Mouse (Mus musculus) MEL (cell line): Measurements from ENCODE around the gene Eva1c. TPM values are rescaled to one million over a fixed set of nuclear protein-coding genes. Genes with fewer than 3 reads are reported as not detected.

ENCODE experiments used
- DNase-seq: peaks from one replicate; pipeline ENCODE4 v3.0.0; 2011; ENCODE audit warnings: low read depth, low spot score
- H3K27ac ChIP-seq: 2 replicates; pipeline ENCODE4 v1.5.1; 2012; ENCODE audit warnings: low read depth, mild to moderate bottlenecking, control low read depth, low read length, moderate library complexity; ENCODE audit not compliant: control insufficient read depth
- H3K27me3 ChIP-seq, 2 experiments: fragments of 150-350 bp in 1 of 2; sonication (generic) in 1 of 2; 2 replicates each; pipeline ENCODE4 v1.6.1; 2012; ENCODE audit warnings: low read length in 2 of 2, mild to moderate bottlenecking in 2 of 2, improper control_type of control experiment in 1 of 2, moderate library complexity in 1 of 2; ENCODE audit not compliant: insufficient read depth in 2 of 2, control insufficient read depth in 1 of 2
- H3K36me3 ChIP-seq, 2 experiments: 2 replicates each; pipeline ENCODE4 v1.6.1; 2012 to 2014; ENCODE audit warnings: low read length in 2 of 2, improper control_type of control experiment in 1 of 2, inconsistent platforms in 1 of 2, mild to moderate bottlenecking in 1 of 2; ENCODE audit not compliant: insufficient read depth in 2 of 2, control insufficient read depth in 1 of 2
- H3K4me1 ChIP-seq, 2 experiments: fragments of 150-350 bp in 1 of 2; sonication (generic) in 1 of 2; 2 replicates each; pipeline ENCODE4 v1.6.1; 2012; ENCODE audit warnings: low read length in 2 of 2, improper control_type of control experiment in 1 of 2, mild to moderate bottlenecking in 1 of 2; ENCODE audit not compliant: insufficient read depth in 2 of 2, control insufficient read depth in 1 of 2
- H3K4me3 ChIP-seq, 2 experiments: fragments of 150-350 bp in 1 of 2; sonication (generic) in 1 of 2; 2 replicates each; pipeline ENCODE4 v1.5.1; 2012; ENCODE audit warnings: low read depth in 2 of 2, low read length in 2 of 2, mild to moderate bottlenecking in 2 of 2, moderate library complexity in 2 of 2, control low read depth in 1 of 2, improper control_type of control experiment in 1 of 2; ENCODE audit not compliant: control insufficient read depth in 1 of 2, insufficient read depth in 1 of 2
- H3K79me2 ChIP-seq: 2 replicates; pipeline ENCODE4 v1.6.1; 2012; ENCODE audit warnings: mild to moderate bottlenecking, low read length, moderate library complexity; ENCODE audit not compliant: control insufficient read depth, poor library complexity, insufficient read depth
- H3K9ac ChIP-seq: 2 replicates; pipeline ENCODE4 v1.6.1; 2012; ENCODE audit warnings: low read depth, mild to moderate bottlenecking, control low read depth, low read length, moderate library complexity; ENCODE audit not compliant: control insufficient read depth, poor library complexity, severe bottlenecking
- H3K9me3 ChIP-seq: fragments of 150-350 bp; sonication (generic); replicated peaks from 2 replicates; pipeline ENCODE4 v1.6.1; 2012; ENCODE audit warnings: mild to moderate bottlenecking, low read length, improper control_type of control experiment, moderate library complexity; ENCODE audit not compliant: insufficient read depth
- CTCF ChIP-seq, 3 experiments: IDR thresholded peaks in 2 of 3; conservative IDR thresholded peaks in 1 of 3; 2 replicates each; pipeline ENCODE4 v1.5.1; 2011 to 2012; ENCODE audit warnings: low read length in 3 of 3, low read depth in 2 of 3, mild to moderate bottlenecking in 2 of 3, improper control_type of control experiment in 1 of 3, inconsistent platforms in 1 of 3, mixed read lengths in 1 of 3, moderate library complexity in 1 of 3; ENCODE audit not compliant: control insufficient read depth in 1 of 3, insufficient read depth in 1 of 3, poor library complexity in 1 of 3, severe bottlenecking in 1 of 3
- ELF1 ChIP-seq: IDR thresholded peaks from 2 replicates; pipeline ENCODE4 v1.6.1; 2014; ENCODE audit warnings: low read depth, mild to moderate bottlenecking, inconsistent platforms, low read length, improper control_type of control experiment, moderate library complexity
- GATA1 ChIP-seq: IDR thresholded peaks from 2 replicates; pipeline ENCODE4 v1.6.1; 2011; ENCODE audit warnings: low read depth, low read length, improper control_type of control experiment
- HCFC1 ChIP-seq: IDR thresholded peaks from 2 replicates; pipeline ENCODE4 v1.6.1; 2012; ENCODE audit warnings: low read depth, mild to moderate bottlenecking, inconsistent platforms, low read length, improper control_type of control experiment, moderate library complexity
- KAT2A ChIP-seq: conservative IDR thresholded peaks from 2 replicates; pipeline ENCODE4 v1.6.1; 2012; ENCODE audit warnings: low read depth, low read length, improper control_type of control experiment, inconsistent platforms
- MYC ChIP-seq: IDR thresholded peaks from 2 replicates; pipeline ENCODE4 v1.6.1; 2011; ENCODE audit warnings: low read depth, mild to moderate bottlenecking, low read length, improper control_type of control experiment, moderate library complexity
- NRF1 ChIP-seq: IDR thresholded peaks from 2 replicates; pipeline ENCODE4 v1.6.1; 2014; ENCODE audit warnings: low read depth, mild to moderate bottlenecking, inconsistent platforms, low read length, improper control_type of control experiment, moderate library complexity; ENCODE audit not compliant: poor library complexity, insufficient read depth, severe bottlenecking
- POLR2A ChIP-seq, 2 experiments: IDR thresholded peaks; 2 replicates each; pipeline ENCODE4 v1.6.1; 2011 to 2012; ENCODE audit warnings: low read length in 2 of 2, mild to moderate bottlenecking in 2 of 2, control low read depth in 1 of 2, improper control_type of control experiment in 1 of 2, low read depth in 1 of 2, moderate library complexity in 1 of 2; ENCODE audit not compliant: control insufficient read depth in 1 of 2, insufficient read depth in 1 of 2, poor library complexity in 1 of 2
- POLR2AphosphoS5 ChIP-seq: IDR thresholded peaks from 2 replicates; pipeline ENCODE4 v1.6.1; 2012; ENCODE audit warnings: low read depth, borderline replicate concordance, mild to moderate bottlenecking, inconsistent platforms, low read length, moderate library complexity, mixed read lengths
- SMC3 ChIP-seq: IDR thresholded peaks from 2 replicates; pipeline ENCODE4 v1.6.1; 2011; ENCODE audit warnings: low read depth, low read length, improper control_type of control experiment
- TCF12 ChIP-seq: IDR thresholded peaks from 2 replicates; pipeline ENCODE4 v1.6.1; 2014; ENCODE audit warnings: low read depth, mild to moderate bottlenecking, inconsistent platforms, low read length, improper control_type of control experiment, moderate library complexity
- ZC3H11A ChIP-seq: IDR thresholded peaks from 2 replicates; pipeline ENCODE4 v1.6.1; 2012; ENCODE audit warnings: low read depth, mild to moderate bottlenecking, inconsistent platforms, low read length, improper control_type of control experiment
- ZMIZ1 ChIP-seq: IDR thresholded peaks from 2 replicates; pipeline ENCODE4 v1.6.1; 2012; ENCODE audit warnings: low read depth, mild to moderate bottlenecking, inconsistent platforms, low read length, improper control_type of control experiment, moderate library complexity
- polyA plus RNA-seq, 2 experiments: library from polyadenylated mRNA; stranded (reverse) in 1 of 2; unstranded in 1 of 2; fragments of >175 nt in 1 of 2; fragments of >200 nt in 1 of 2; gene quantifications; 2 replicates each; pipeline versions ENCODE4 v1.2.1 to v1.2.4; 2012; ENCODE audit warnings: low replicate concordance in 2 of 2, low read depth in 1 of 2; ENCODE audit not compliant: insufficient read length in 2 of 2, insufficient read depth in 1 of 2, missing spikeins in 1 of 2
- total RNA-seq: library from RNA; depleted of rRNA; stranded (reverse); fragments of 300-350 nt; gene quantifications from 2 replicates; pipeline ENCODE4 v1.2.3, GENCODE M21; 2012; rRNA removed

The Eva1c gene
- total and polyA plus RNA-seq, 3 experiments: 0.06 TPM; not detected in 2

- Histone ChIP-seq H3K27ac (no peak overlapping the region), H3K79me2 (no peaks in the 10 kb centered on the region), H3K4me1 (no peaks in the 10 kb centered on the region)
Measured at GRCm38 (mm10) chr16:90950354-90950963, 123.9 kb downstream of the Eva1c start.

GRCm38 (mm10) chr16:90953147-90953546 is 126.6 kb downstream of the Eva1c start:
- Histone ChIP-seq H3K4me3 (no peak overlapping the region), H3K27me3 (no peaks in the 10 kb centered on the region), H3K27ac (no peak overlapping the region), H3K9me3 (no peaks in the 10 kb centered on the region), H3K36me3 (peaks cover 0 to 5% of the 10 kb centered on the region in 2 experiments; a peak in 2 of 4 replicates), H3K4me1 (no peaks in the 10 kb centered on the region), H3K79me2 (no peaks in the 10 kb centered on the region), H3K9ac (no peak overlapping the region)
- DNase-seq: no peak
- TF ChIP-seq MYC (no peak), ZC3H11A (no peak), POLR2A (IDR thresholded peaks at IDR 0.05; ENCODE audit: control insufficient read depth in 1 of 2, insufficient read depth in 1 of 2, low read depth in 1 of 2, low read length in 2 of 2, poor library complexity in 1 of 2) (no peak), HCFC1 (no peak), SMC3 (no peak), KAT2A (no peak), ZMIZ1 (no peak), NRF1 (no peak), POLR2AphosphoS5 (no peak), CTCF (IDR thresholded peaks at IDR 0.05 in 2 of 3, conservative IDR thresholded peaks at IDR 0.05 in 1 of 3; ENCODE audit: control insufficient read depth in 1 of 3, insufficient read depth in 1 of 3, low read depth in 2 of 3, low read length in 3 of 3, poor library complexity in 1 of 3, severe bottlenecking in 1 of 3) (no peak)

More at GRCm38 (mm10) chr16:90950354-90950963, 123.9 kb downstream of the Eva1c start:
- Histone ChIP-seq H3K4me3 (no peak overlapping the region), H3K36me3 (peaks cover 0 to 3% of the 10 kb centered on the region in 2 experiments; a peak in 2 of 4 replicates), H3K9me3 (no peaks in the 10 kb centered on the region), H3K27me3 (no peaks in the 10 kb centered on the region), H3K9ac (no peak overlapping the region)
- no peak for DNase-seq
- no peak for TF ChIP-seq GATA1
- no peak for TF ChIP-seq NRF1
- TF ChIP-seq TCF12: no peak
- no peak for TF ChIP-seq ELF1
- TF ChIP-seq KAT2A: no peak
- TF ChIP-seq, all 39 proteins: peak for 0

GRCm38 (mm10) chr16:90953770-90954169 is 127.3 kb downstream of the Eva1c start:
- H3K27ac ChIP-seq: no peak overlapping the region
- H3K9ac ChIP-seq: no peak overlapping the region
- DNase-seq: peak; percentile 25
- H3K4me1 ChIP-seq: no peaks in the 10 kb centered on the region
- no peaks in the 10 kb centered on the region for H3K27me3 ChIP-seq
- H3K36me3 ChIP-seq: peaks cover 0 to 5% of the 10 kb centered on the region in 2 experiments; a peak in 2 of 4 replicates
- TF ChIP-seq GATA1 (no peak), ZMIZ1 (no peak), POLR2AphosphoS5 (no peak), SMC3 (peak; percentile 31), CTCF (IDR thresholded peaks at IDR 0.05 in 2 of 3, conservative IDR thresholded peaks at IDR 0.05 in 1 of 3; ENCODE audit: control insufficient read depth in 1 of 3, insufficient read depth in 1 of 3, low read depth in 2 of 3, low read length in 3 of 3, poor library complexity in 1 of 3, severe bottlenecking in 1 of 3) (peak in 2 of 3 experiments; percentile 10 to 25; a peak in 1 of 6 replicates)
- H3K79me2 ChIP-seq: no peaks in the 10 kb centered on the region
- no peak overlapping the region for H3K4me3 ChIP-seq
- H3K9me3 ChIP-seq: no peaks in the 10 kb centered on the region

Other genes with a start within 250 kb of the Eva1c start
- 46.2 and 48.3 TPM in 2 replicates for gene Mis18a, start 99.3 kb upstream of the Eva1c start, total RNA-seq
- 10 to 100 TPM in 1 of 2 experiments, not detected in 1; 43.8 TPM for gene Mis18a, start 99.3 kb upstream of the Eva1c start, polyA plus RNA-seq
- gene Mrap, start 88.5 kb upstream of the Eva1c start, total RNA-seq: 0.59 and 0.92 TPM in 2 replicates
- 1 to 10 TPM in 1 of 2 experiments, not detected in 1; 2.2 TPM for gene Mrap, start 88.5 kb upstream of the Eva1c start, polyA plus RNA-seq
- gene Urb1, start 16.3 kb upstream of the Eva1c start, total RNA-seq: 32.1 and 35.3 TPM in 2 replicates
- gene Urb1, start 16.3 kb upstream of the Eva1c start, polyA plus RNA-seq: 10 to 100 TPM; 26.2 to 36.7 TPM
- gene Cfap298, start 108.4 kb downstream of the Eva1c start, total RNA-seq: 65.9 and 68.5 TPM in 2 replicates
- gene Cfap298, start 108.4 kb downstream of the Eva1c start, polyA plus RNA-seq: 100 to 1,000 TPM in 1 of 2 experiments, not detected in 1; 117 TPM
- 5.0 and 8.8 TPM in 2 replicates for gene Synj1, start 184.6 kb downstream of the Eva1c start, total RNA-seq
- 10 to 100 TPM in 1 of 2 experiments, not detected in 1; 34.5 TPM for gene Synj1, start 184.6 kb downstream of the Eva1c start, polyA plus RNA-seq
- 23.8 and 26.3 TPM in 2 replicates for gene Paxbp1, start 217.8 kb downstream of the Eva1c start, total RNA-seq
- gene Paxbp1, start 217.8 kb downstream of the Eva1c start, polyA plus RNA-seq: 10 to 100 TPM in 1 of 2 experiments, not detected in 1; 49.6 TPM